Mouse (Mus musculus) lung, adult 2 months (tissue): ENCODE data around the gene Jade2.

Source experiments
- CTCF ChIP-seq: fragments of 200-500 bp; IDR thresholded peaks from 2 replicates; pipeline ENCODE4 v1.5.1; 2011; ENCODE audit warnings: mild to moderate bottlenecking, low read length, control low read depth; ENCODE audit not compliant: insufficient read depth
- POLR2A ChIP-seq: fragments of 200-500 bp; IDR thresholded peaks from 2 replicates; pipeline ENCODE4 v1.6.1; 2011; ENCODE audit warnings: low read depth, mild to moderate bottlenecking, control low read depth, low read length, borderline replicate concordance; ENCODE audit errors: extremely low read depth

- TF ChIP-seq CTCF (no peak), POLR2A (no peak)
Measured at GRCm38 (mm10) chr11:51867261-51867660, 9.8 kb upstream of the Jade2 start.
